Mouse (Mus musculus): ENCODE results near the gene Nacad.
A peak's percentile ranks its signal among the peaks of the same experiment; 100 is the strongest.

Nacad gene

GRCm38 (mm10) chr11:6580065-6580750, 25.6 kb downstream of the Nacad start:
- DNase-seq (ENCODE audit: low spot score): no peak

- DNase-seq (ENCODE audit: low spot score): no peak
Measured at GRCm38 (mm10) chr11:6579361-6579760, 26.5 kb downstream of the Nacad start.

- DNase-seq (ENCODE audit: low spot score): no peak
Measured at GRCm38 (mm10) chr11:6576151-6576550, 29.7 kb downstream of the Nacad start.

- DNase-seq (ENCODE audit: low spot score): no peak
Measured at GRCm38 (mm10) chr11:6569410-6569777, 36.5 kb downstream of the Nacad start.

GRCm38 (mm10) chr11:6568584-6569409, 37.1 kb downstream of the Nacad start:
- DNase-seq (ENCODE audit: low spot score): no peak

GRCm38 (mm10) chr11:6567951-6568350, 37.9 kb downstream of the Nacad start:
- DNase-seq (ENCODE audit: low spot score): no peak

GRCm38 (mm10) chr11:6566496-6566895, 39.4 kb downstream of the Nacad start:
- DNase-seq (ENCODE audit: low spot score): no peak

- DNase-seq (ENCODE audit: low spot score): no peak
Measured at GRCm38 (mm10) chr11:6563201-6563600, 42.7 kb downstream of the Nacad start.

- DNase-seq (ENCODE audit: low spot score): no peak
Measured at GRCm38 (mm10) chr11:6562359-6562758, 43.5 kb downstream of the Nacad start.

GRCm38 (mm10) chr11:6561474-6561873, 44.4 kb downstream of the Nacad start:
- no peak for DNase-seq (ENCODE audit: low spot score)

GRCm38 (mm10) chr11:6560655-6561360, 45.0 kb downstream of the Nacad start:
- DNase-seq (ENCODE audit: low spot score): peak; percentile 58

GRCm38 (mm10) chr11:6559996-6560395, 45.9 kb downstream of the Nacad start:
- DNase-seq (ENCODE audit: low spot score): no peak

- no peak for DNase-seq (ENCODE audit: low spot score)
Measured at GRCm38 (mm10) chr11:6558234-6558633, 47.6 kb downstream of the Nacad start.

- peak; percentile 37 for DNase-seq (ENCODE audit: low spot score)
Measured at GRCm38 (mm10) chr11:6550201-6550600, 55.7 kb downstream of the Nacad start.

GRCm38 (mm10) chr11:6549770-6550169, 56.1 kb downstream of the Nacad start:
- no peak for DNase-seq (ENCODE audit: low spot score)
